Mouse (Mus musculus) gastrocnemius, postnatal 10 days (tissue): ENCODE measurements around the gene Slc35c2. TPM values are rescaled to one million over a fixed set of nuclear protein-coding genes. Genes with fewer than 3 reads are reported as not detected.

Source experiments
- DNase-seq: peaks from one replicate; pipeline ENCODE4 v3.0.0; 2021; ENCODE audit warnings: mixed read lengths
- total RNA-seq, 2 experiments: library from RNA; stranded (reverse); gene quantifications; 2 replicates each; pipeline ENCODE4 v1.2.3; 2021

Gene Slc35c2
- total RNA-seq, 2 experiments from 2014 or later = 17.5 to 18.6 TPM

DNA sequence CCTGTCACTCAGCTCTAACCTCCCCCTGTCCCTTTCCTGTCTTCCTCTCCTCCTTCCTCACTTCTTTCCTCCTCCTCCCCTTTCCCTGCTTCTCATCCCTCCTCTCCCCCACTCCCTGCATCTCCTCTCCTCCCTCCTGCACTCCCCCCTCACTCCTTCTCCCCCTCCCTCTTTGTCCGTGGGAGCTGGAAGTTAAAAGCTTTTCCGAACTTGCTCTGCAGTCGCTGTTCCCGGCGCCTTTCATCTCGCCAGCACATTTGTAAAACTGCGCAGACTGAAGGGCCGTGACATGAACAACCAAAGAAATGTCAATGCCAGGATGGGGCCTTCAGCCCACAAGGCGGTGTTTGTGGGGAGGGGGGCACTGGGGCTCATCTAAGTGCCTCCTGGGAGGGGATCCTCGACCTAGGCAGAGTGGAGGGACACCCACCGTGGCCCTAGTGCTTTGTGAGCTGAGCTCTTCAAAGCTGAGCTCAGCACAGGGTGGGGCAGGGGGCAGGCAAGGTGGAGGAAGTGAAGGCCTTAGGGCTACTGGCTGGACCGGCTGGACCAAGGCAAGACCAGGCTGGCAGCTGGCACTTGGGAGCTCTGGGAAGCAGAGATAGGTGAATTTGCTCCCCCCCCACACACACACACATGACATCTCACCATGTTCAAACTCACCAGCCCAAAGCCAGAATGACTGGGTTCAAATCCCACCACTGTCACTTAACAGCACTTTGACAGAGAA lies 49.1 kb downstream of the Slc35c2 start:
- DNase-seq = no peak

DNA sequence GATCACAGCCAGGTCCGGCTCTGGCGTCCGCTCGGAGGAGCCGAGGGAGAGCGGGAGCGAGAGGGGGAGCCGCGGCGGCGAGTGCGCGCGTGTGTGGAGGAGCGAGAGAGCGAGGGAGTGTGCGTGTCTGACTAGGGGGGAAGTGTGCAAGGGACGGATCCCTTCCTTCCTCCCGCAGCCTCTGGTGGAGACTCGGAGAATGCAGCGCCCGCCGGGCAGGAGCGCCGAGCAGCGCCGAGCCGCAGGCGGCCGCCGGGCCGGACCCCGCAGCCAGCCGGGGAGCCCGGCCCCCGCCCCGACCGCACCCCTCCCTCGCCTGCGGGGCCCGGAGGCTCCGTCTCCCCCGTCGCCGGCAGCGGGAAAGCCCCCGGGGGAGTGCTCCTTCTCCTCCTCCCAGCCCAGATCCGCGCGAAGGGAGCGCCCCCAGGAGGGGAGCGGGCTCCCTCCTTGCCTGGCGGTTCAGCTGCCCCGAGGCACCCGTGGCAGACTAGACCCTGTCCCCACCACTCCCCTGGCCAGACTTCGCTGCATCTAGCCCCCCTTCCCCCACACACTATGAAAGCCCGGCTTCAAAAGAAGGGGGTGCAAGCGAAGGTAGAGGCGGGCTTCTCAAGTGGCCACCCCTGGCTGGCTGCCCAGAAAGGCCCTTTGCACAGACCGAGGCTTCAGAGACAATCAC lies 52.9 kb downstream of the Slc35c2 start, which contains the start of gene Cdh22:
Gene Cdh22, minus strand, starts transcription at position 241 of the 679 bp plus-strand sequence.
- peak; percentile 68 for DNase-seq

DNA sequence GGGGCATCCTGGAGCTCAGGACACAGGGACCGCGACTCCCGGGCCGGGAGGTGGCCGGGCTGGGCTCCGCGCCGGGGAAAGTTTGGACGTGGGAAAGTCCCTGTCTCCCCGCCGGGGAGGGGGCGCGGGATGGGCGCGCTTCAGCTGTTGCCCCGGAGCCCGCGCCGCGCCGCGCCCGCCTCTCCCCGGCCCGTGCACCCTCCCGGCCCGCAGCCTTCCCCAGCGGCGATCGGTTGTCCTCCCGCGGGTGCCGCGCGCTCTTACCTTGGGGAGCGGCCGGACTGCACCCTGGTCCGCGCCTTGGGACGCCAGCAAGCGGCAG lies 53.4 kb downstream of the Slc35c2 start:
- peak; percentile 35 for DNase-seq

DNA sequence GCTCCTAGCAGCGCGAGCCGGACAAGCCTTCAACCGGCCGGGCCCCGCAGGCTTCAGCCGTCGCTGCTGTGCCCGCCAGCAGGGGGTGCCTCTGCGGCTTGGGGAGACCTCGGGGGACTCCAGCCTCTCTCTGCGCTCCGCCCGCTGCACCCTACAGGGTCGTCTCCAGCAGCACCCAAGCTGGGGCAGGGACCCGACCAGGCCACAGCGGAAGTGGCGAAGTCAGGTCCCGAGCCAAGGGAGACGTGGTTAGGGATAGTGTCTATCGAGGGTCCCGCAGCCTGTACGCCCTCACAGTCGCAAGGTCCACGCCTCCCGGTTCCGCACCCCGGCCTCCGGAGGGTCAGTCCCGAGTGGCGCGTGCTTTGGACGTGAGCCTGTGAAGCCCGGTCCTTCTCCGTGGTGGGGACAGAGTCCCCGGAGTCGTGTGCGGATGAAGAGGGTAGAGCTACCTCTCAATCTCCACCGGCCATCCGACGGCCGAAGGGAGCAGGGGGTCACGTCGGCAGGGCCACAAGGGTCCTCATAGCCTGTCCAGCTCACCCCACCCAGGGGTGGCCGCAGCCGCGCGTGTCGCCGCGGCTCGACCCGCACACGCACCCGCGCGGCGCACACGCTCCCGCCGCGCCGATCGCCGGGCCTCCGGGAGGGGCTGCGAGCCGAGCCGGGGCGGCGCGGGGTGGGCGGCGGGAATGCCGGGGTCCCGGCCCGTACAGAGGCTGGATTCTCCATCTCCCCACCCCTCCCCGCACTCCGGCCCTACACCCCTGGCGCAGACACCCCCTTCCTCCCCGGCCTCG lies 54.0 kb downstream of the Slc35c2 start:
- peak; percentile 70 for DNase-seq

DNA sequence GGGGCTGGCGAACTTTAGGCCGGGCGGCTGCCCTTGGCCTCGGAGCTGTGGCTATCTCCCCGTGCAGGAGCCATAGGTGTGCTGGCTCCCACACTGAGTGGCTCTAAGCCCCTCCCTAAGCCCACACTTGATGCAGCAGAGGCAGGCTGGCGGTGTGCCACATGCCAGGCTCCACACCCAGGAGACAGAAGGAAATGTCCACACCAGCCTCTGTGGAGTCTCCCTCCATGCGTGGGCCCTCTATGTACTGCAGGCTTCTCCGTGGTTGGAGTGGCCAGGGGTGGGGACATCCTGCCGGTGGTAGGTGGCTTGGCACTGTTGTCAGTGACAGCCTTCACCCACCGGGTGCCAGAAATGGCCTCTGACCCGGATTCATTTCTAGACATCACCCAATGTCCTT lies 58.6 kb downstream of the Slc35c2 start:
- DNase-seq = no peak

Other genes starting within 250 kb of the Slc35c2 start
- under 1 TPM; 0.95 to 0.96 TPM for gene Cd40, start 232.2 kb downstream of the Slc35c2 start, total RNA-seq
- gene 1700025C18Rik, start 197.1 kb downstream of the Slc35c2 start, total RNA-seq = not detected
- under 1 TPM; 0.07 to 0.25 TPM for gene Cdh22, start 53.0 kb downstream of the Slc35c2 start, total RNA-seq
- gene Elmo2, start 38.6 kb upstream of the Slc35c2 start, total RNA-seq = 10 to 100 TPM; 20.3 to 24.3 TPM
- gene Zfp663, start 80.9 kb upstream of the Slc35c2 start, total RNA-seq = under 1 TPM in 1 of 2 experiments, not detected in 1; 0.23 TPM
- gene Zfp334, start 100.4 kb upstream of the Slc35c2 start, total RNA-seq = 1 to 10 TPM; 2.8 to 3.9 TPM
- gene Ocstamp, start 112.5 kb upstream of the Slc35c2 start, total RNA-seq = 1 to 10 TPM in 1 of 2 experiments, under 1 TPM in 1; 0.14 to 1.3 TPM
- under 1 TPM; 0.38 to 0.52 TPM for gene Slc13a3, start 185.4 kb upstream of the Slc35c2 start, total RNA-seq
- gene Trp53rka, start 205.5 kb upstream of the Slc35c2 start, total RNA-seq = 10 to 100 TPM in 1 of 2 experiments, 1 to 10 TPM in 1; 9.2 to 10.7 TPM
- gene Slc2a10, start 215.9 kb upstream of the Slc35c2 start, total RNA-seq = 1 to 10 TPM; 3.4 to 4.9 TPM